Mouse (Mus musculus) kidney, postnatal 0 days (tissue): Measurements from ENCODE around the gene Esrrb. TPM values are rescaled to one million over a fixed set of nuclear protein-coding genes. Genes with fewer than 3 reads are reported as not detected.
A peak's percentile ranks its signal among the peaks of the same experiment; 100 is the strongest.

Source experiments
- ATAC-seq: fragments of 200-750 bp; cut with Nextera tagmentation; replicated peaks from 2 replicates; pipeline ENCODE4 v1.8.0; 2017; ENCODE audit warnings: low read depth, moderate number of reproducible peaks, moderate TSS enrichment, moderate library complexity; ENCODE audit not compliant: low FRiP score
- DNase-seq: peaks from one replicate; pipeline ENCODE4 v3.0.0-alpha.2; 2016; ENCODE audit warnings: low spot score
- H3K27ac ChIP-seq: fragments of 300-500 bp; sonication (generic); 2 replicates; pipeline ENCODE4 v1.5.1; 2014; ENCODE audit warnings: mild to moderate bottlenecking
- H3K27me3 ChIP-seq: fragments of 300-500 bp; sonication (generic); 2 replicates; pipeline ENCODE4 v1.6.1; 2014; ENCODE audit warnings: low read length, mixed read lengths; ENCODE audit not compliant: insufficient read depth
- H3K36me3 ChIP-seq: fragments of 300-500 bp; sonication (generic); 2 replicates; pipeline ENCODE4 v1.6.1; 2014; ENCODE audit warnings: low read length, mixed read lengths; ENCODE audit not compliant: insufficient read depth
- H3K4me1 ChIP-seq: fragments of 300-500 bp; sonication (generic); replicated peaks from 2 replicates; pipeline ENCODE4 v1.6.1; 2014; ENCODE audit warnings: antibody characterized with exemption, low read length, mixed read lengths; ENCODE audit not compliant: insufficient read depth
- H3K4me2 ChIP-seq: fragments of 300-500 bp; sonication (generic); 2 replicates; pipeline ENCODE4 v1.6.1; 2014; ENCODE audit warnings: mild to moderate bottlenecking, low read length, moderate library complexity, mixed read lengths
- H3K4me3 ChIP-seq: fragments of 300-500 bp; sonication (generic); replicated peaks from 2 replicates; pipeline ENCODE4 v1.5.1; 2014; ENCODE audit warnings: low read depth, low read length
- H3K9ac ChIP-seq: fragments of 300-500 bp; sonication (generic); 2 replicates; pipeline ENCODE4 v1.6.1; 2014; ENCODE audit warnings: low read depth, low read length
- H3K9me3 ChIP-seq: fragments of 300-500 bp; sonication (generic); replicated peaks from 2 replicates; pipeline ENCODE4 v1.6.1; 2016; ENCODE audit warnings: low read length, inconsistent platforms, mixed read lengths
- CTCF ChIP-seq: IDR thresholded peaks from 2 replicates; pipeline ENCODE4 v1.5.1; 2016; ENCODE audit warnings: antibody characterized with exemption, low read depth, mild to moderate bottlenecking, moderate library complexity
- WGBS: fragments of 180-500 bp; shearing (Covaris S2); extraction: QIAGEN DNeasy Blood & Tissue Kit; methylation state at CpG from one replicate; pipeline ENCODE4 v1.1.7; 2014; 5-methylcytosine and 5-hydroxymethylcytosine counted together
- polyA plus RNA-seq: library from polyadenylated mRNA; unstranded; fragments of >200 nt; fragmentation: Nextera tagmentation; extraction: Ambion mirVana; gene quantifications from 2 replicates; pipeline ENCODE4 v1.2.1, GENCODE M21; 2015

Gene Esrrb
- polyA plus RNA-seq, 1 experiment from 2014 or later = 3.6 TPM

GRCm38 (mm10) chr12:86427585-86427984, 66.7 kb downstream of the Esrrb start:
- H3K4me2 ChIP-seq = no peak overlapping the region
- no peaks in the 10 kb centered on the region for H3K9me3 ChIP-seq
- no peak overlapping the region for H3K4me3 ChIP-seq
- DNase-seq = no peak
- H3K9ac ChIP-seq = no peak overlapping the region
- no peak for TF ChIP-seq CTCF
- no peak for ATAC-seq
- no peak overlapping the region for H3K27ac ChIP-seq
- WGBS = 50% methylated on average over 2 of the region's 2 CpGs
- no peaks in the 10 kb centered on the region for H3K4me1 ChIP-seq
- H3K36me3 ChIP-seq = no peaks in the 10 kb centered on the region
- peaks cover 26% of the 10 kb centered on the region for H3K27me3 ChIP-seq

GRCm38 (mm10) chr12:86431671-86432070, 70.8 kb downstream of the Esrrb start:
- Histone ChIP-seq H3K27ac (no peak overlapping the region), H3K4me2 (no peak overlapping the region), H3K36me3 (no peaks in the 10 kb centered on the region), H3K27me3 (no peaks in the 10 kb centered on the region), H3K9me3 (no peaks in the 10 kb centered on the region), H3K9ac (no peak overlapping the region), H3K4me1 (no peaks in the 10 kb centered on the region), H3K4me3 (no peak overlapping the region)
- no peak for DNase-seq
- no peak for ATAC-seq
- 87% methylated on average over 5 of the region's 5 CpGs for WGBS
- no peak for TF ChIP-seq CTCF

DNA sequence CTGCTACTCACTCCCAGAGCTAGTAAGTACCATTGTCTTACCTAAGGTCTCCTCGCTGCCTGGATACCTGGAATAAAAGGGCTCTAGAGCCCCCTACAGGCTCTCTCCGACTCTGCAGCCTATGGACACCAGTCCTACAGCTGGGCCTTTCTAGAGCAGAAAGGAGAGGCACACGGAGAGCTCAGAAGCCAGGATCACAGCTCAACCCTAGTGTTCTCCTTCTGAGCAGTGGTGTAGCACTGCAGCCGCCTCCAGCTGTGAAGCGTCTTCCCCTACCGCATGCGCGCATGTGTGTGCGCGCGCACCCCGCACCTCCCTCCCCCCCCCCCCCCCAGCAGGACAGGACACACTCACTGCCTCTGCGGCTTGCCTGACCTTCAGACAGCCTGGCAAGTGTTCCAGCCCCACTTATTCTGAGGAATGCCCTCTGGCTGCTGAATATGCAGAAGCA, 72.5 kb downstream of the Esrrb start:
- Histone ChIP-seq H3K9me3 (no peaks in the 10 kb centered on the region), H3K4me1 (no peaks in the 10 kb centered on the region), H3K4me2 (peak overlapping the region; percentile 36), H3K27me3 (no peaks in the 10 kb centered on the region), H3K27ac (no peak overlapping the region), H3K36me3 (no peaks in the 10 kb centered on the region), H3K9ac (no peak overlapping the region), H3K4me3 (no peak overlapping the region)
- ATAC-seq (peak; percentile 82), DNase-seq (peak; percentile 81)
- 3% methylated on average over 12 of the region's 13 CpGs for WGBS
- TF ChIP-seq CTCF = peak; percentile 72

GRCm38 (mm10) chr12:86435651-86436050, 74.7 kb downstream of the Esrrb start:
- 83% methylated on average over 13 of the region's 13 CpGs for WGBS
- Histone ChIP-seq H3K27me3 (no peaks in the 10 kb centered on the region), H3K9ac (no peak overlapping the region), H3K36me3 (no peaks in the 10 kb centered on the region), H3K4me3 (no peak overlapping the region), H3K27ac (no peak overlapping the region), H3K4me1 (no peaks in the 10 kb centered on the region), H3K4me2 (no peak overlapping the region), H3K9me3 (no peaks in the 10 kb centered on the region)
- DNase-seq (no peak), ATAC-seq (no peak)
- no peak for TF ChIP-seq CTCF

GRCm38 (mm10) chr12:86450848-86451247, 89.9 kb downstream of the Esrrb start:
- no peaks in the 10 kb centered on the region for H3K9me3 ChIP-seq
- ATAC-seq (no peak), DNase-seq (no peak)
- no peak for TF ChIP-seq CTCF
- H3K4me3 ChIP-seq = no peak overlapping the region
- no peaks in the 10 kb centered on the region for H3K27me3 ChIP-seq
- no peak overlapping the region for H3K9ac ChIP-seq
- H3K27ac ChIP-seq = no peak overlapping the region
- WGBS = 74% methylated on average over 5 of the region's 5 CpGs
- H3K4me2 ChIP-seq = no peak overlapping the region
- H3K36me3 ChIP-seq = no peaks in the 10 kb centered on the region
- H3K4me1 ChIP-seq = no peaks in the 10 kb centered on the region

GRCm38 (mm10) chr12:86455009-86455408, 94.1 kb downstream of the Esrrb start:
- Histone ChIP-seq H3K36me3 (no peaks in the 10 kb centered on the region), H3K4me2 (no peak overlapping the region), H3K4me3 (no peak overlapping the region), H3K9ac (no peak overlapping the region), H3K9me3 (no peaks in the 10 kb centered on the region), H3K27ac (no peak overlapping the region), H3K4me1 (no peaks in the 10 kb centered on the region), H3K27me3 (no peaks in the 10 kb centered on the region)
- WGBS = 48% methylated on average over 1 of the region's 1 CpGs
- DNase-seq (no peak), ATAC-seq (no peak)
- TF ChIP-seq CTCF = no peak
